Mouse (Mus musculus) urinary bladder, postnatal 10 days (tissue): ENCODE data around the gene Fgfr3.

Experiments
- DNase-seq: peaks from one replicate; pipeline ENCODE4 v3.0.0; 2022; ENCODE audit warnings: low spot score

Gene Fgfr3

GRCm38 (mm10) chr5:33730516-33730915, 9.0 kb downstream of the Fgfr3 start:
- DNase-seq = no peak

- no peak for DNase-seq
Measured at GRCm38 (mm10) chr5:33731051-33731450, 9.6 kb downstream of the Fgfr3 start.

GRCm38 (mm10) chr5:33733837-33734236, 12.4 kb downstream of the Fgfr3 start:
- no peak for DNase-seq

- no peak for DNase-seq
Measured at GRCm38 (mm10) chr5:33735412-33736092, 14.1 kb downstream of the Fgfr3 start.

GRCm38 (mm10) chr5:33736230-33736629, 14.8 kb downstream of the Fgfr3 start:
- no peak for DNase-seq

GRCm38 (mm10) chr5:33737903-33738321, 16.4 kb downstream of the Fgfr3 start:
- DNase-seq = no peak

- DNase-seq = no peak
Measured at GRCm38 (mm10) chr5:33738341-33738740, 16.9 kb downstream of the Fgfr3 start.

- DNase-seq = no peak
Measured at GRCm38 (mm10) chr5:33740548-33740947, 19.1 kb downstream of the Fgfr3 start.

GRCm38 (mm10) chr5:33743481-33743880, 22.0 kb downstream of the Fgfr3 start:
- no peak for DNase-seq

- DNase-seq = no peak
Measured at GRCm38 (mm10) chr5:33777195-33777594, 55.7 kb downstream of the Fgfr3 start.

- DNase-seq = no peak
Measured at GRCm38 (mm10) chr5:33781964-33782344, 60.5 kb downstream of the Fgfr3 start.

GRCm38 (mm10) chr5:33782345-33782998, 61.0 kb downstream of the Fgfr3 start, which contains the start of gene Letm1:
Letm1 (minus strand) TSS chr5:33782817.
- DNase-seq = peak; percentile 79

- DNase-seq = no peak
Measured at GRCm38 (mm10) chr5:33782999-33783390, 61.5 kb downstream of the Fgfr3 start.
